Mouse (Mus musculus): ENCODE results near the gene Tns1. TPM values are rescaled to one million over a fixed set of nuclear protein-coding genes. Genes with fewer than 3 reads are reported as not detected.

Gene Tns1
- total and polyA plus RNA-seq, 3 experiments: 0.40 to 3.6 (median 0.89) TPM

DNA sequence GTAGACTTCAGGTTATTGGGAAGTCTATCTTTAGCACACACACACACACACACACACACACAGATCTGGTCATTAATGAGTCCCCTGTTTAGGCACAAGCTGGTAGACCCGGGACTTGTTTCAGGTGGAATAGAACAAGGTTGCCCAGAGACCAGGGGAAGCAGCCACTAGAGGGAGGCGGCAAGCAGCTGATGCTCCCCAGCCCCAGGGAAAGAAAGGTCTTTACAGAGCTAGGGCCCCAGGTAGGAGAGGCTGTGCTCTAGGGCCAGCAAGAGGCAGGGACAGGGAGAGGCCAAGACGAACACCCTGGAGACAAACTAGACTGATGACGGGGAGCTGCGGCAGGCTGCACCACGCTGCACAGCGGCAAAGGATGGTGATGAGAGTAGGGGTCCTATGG, 198.0 kb downstream of the Tns1 start:
- dilution Hi-C loops (cut with MboI; ENCODE audit: extremely low pct_ligation_motif_present, extremely low pct_unique_long_range_greater_than_20kb, low sequenced_read_pairs): no loop called here
- H3K27ac ChIP-seq (ENCODE audit: insufficient read depth, low read depth): no peak overlapping the region
- no peaks in the 10 kb centered on the region for H3K27me3 ChIP-seq (replicated peaks)
- no peak overlapping the region for H3K4me2 ChIP-seq (ENCODE audit: insufficient read depth, low read depth, poor library complexity, severe bottlenecking)
- H3K4me3 ChIP-seq (replicated peaks in 1 of 3; ENCODE audit: low read depth in 2 of 3, low read length in 2 of 3, poor library complexity in 1 of 3): no peak overlapping the region
- peak; percentile 50 for DNase-seq (ENCODE audit: extremely low read depth)
- H3K79me2 ChIP-seq (replicated peaks; ENCODE audit: control insufficient read depth, extremely low read depth, insufficient read depth, poor library complexity, severe bottlenecking): no peaks in the 10 kb centered on the region
- in situ Hi-C loops (cut with MboI; ENCODE audit: low pct_ligation_motif_present, low pct_unique_long_range_greater_than_20kb, low sequenced_read_pairs): no loop called here
- H3K9ac ChIP-seq (ENCODE audit: insufficient read depth, low read depth): no peak overlapping the region
- no peaks in the 10 kb centered on the region for H3K9me3 ChIP-seq (replicated peaks; ENCODE audit: low read length)
- no peak; the same call in 1 of the 2 replicates for TF ChIP-seq NELFE (IDR thresholded peaks at IDR 0.05; ENCODE audit: low read depth, low read length)
- TF ChIP-seq ZNF384 (IDR thresholded peaks at IDR 0.05; ENCODE audit: low read depth, low read length): peak; percentile 51; the same call in 1 of the 2 replicates
- peak; percentile 58 for TF ChIP-seq ZC3H11A (IDR thresholded peaks at IDR 0.05; ENCODE audit: low read depth, low read length)
- no peak for TF ChIP-seq ETS1 (conservative IDR thresholded peaks at IDR 0.05; ENCODE audit: low read depth, low read length)
- peak in 1 of 2 experiments; percentile 83; a peak in 2 of 4 replicates for TF ChIP-seq CTCF (conservative IDR thresholded peaks at IDR 0.05 in 1 of 2, IDR thresholded peaks at IDR 0.05 in 1 of 2; ENCODE audit: low read depth in 2 of 2, low read length in 2 of 2)
- no peak for TF ChIP-seq POLR2A (IDR thresholded peaks at IDR 0.05; ENCODE audit: low read depth, low read length)
- TF ChIP-seq RAD21 (IDR thresholded peaks at IDR 0.05; ENCODE audit: low read depth, low read length): peak; percentile 79
- 0 out of 2 replicates have a peak, but pooled peaks have one; percentile 10 for TF ChIP-seq IRF4 (IDR thresholded peaks at IDR 0.05; ENCODE audit: low read depth, low read length)
- peak; percentile 95 for TF ChIP-seq SMC3 (IDR thresholded peaks at IDR 0.05; ENCODE audit: low read depth, low read length)
- 0 out of 2 replicates have a peak, but pooled peaks have one; percentile 35 for TF ChIP-seq MAZ (IDR thresholded peaks at IDR 0.05; ENCODE audit: low read depth, low read length)
- no peak for TF ChIP-seq ZKSCAN1 (IDR thresholded peaks at IDR 0.05; ENCODE audit: borderline replicate concordance, low read depth, low read length)
- peaks cover 0 to 29% of the 10 kb centered on the region in 2 experiments for H3K36me3 ChIP-seq (replicated peaks in 1 of 2; ENCODE audit: control insufficient read depth in 1 of 2, insufficient read depth in 1 of 2, low read length in 1 of 2)
- peaks cover 0 to 12% of the 10 kb centered on the region in 2 experiments; a peak in 2 of 4 replicates for H3K4me1 ChIP-seq (ENCODE audit: control insufficient read depth in 1 of 2, insufficient read depth in 2 of 2)

DNA sequence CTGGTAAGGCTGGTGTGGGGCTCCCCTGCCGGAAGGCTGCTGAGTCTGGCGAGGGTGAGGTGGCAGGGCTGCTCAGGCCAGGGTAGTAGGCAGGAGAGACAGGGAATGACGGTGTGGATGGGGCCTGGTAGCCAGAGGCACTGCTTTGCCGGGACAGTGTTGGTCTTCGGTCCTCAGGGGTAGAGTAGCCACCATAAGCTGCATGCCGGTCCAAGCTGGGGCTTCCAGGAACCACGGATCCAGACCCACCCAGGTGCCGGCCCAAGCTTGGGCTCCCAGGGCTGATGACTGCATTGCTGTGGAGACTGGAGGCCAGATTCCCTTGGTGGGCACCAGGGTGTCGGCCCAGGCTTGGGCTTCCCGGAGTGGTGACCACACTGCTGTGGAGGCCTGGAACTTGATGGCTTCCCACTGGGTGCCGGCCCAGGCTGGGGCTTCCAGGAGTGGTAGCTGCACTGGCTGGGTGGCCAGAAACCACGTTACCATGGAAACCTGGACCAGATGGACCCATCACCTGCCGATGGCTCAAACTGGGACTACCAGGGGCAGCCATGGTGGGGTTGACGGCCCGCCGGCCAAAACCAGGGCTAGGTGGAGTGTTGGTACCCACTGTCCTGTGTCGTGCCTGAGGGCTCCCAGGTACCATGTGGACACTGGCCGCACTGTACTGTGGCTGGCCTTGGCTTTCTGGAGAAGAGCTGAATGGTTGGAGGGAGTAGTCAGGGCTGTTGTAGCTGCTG, 199.2 kb downstream of the Tns1 start:
- H3K36me3 ChIP-seq (replicated peaks in 1 of 2; ENCODE audit: control insufficient read depth in 1 of 2, insufficient read depth in 1 of 2, low read length in 1 of 2): peaks cover 0 to 38% of the 10 kb centered on the region in 2 experiments
- in situ Hi-C loops (cut with MboI; ENCODE audit: low pct_ligation_motif_present, low pct_unique_long_range_greater_than_20kb, low sequenced_read_pairs) (no loop called here), dilution Hi-C loops (cut with MboI; ENCODE audit: extremely low pct_ligation_motif_present, extremely low pct_unique_long_range_greater_than_20kb, low sequenced_read_pairs) (no loop called here)
- TF ChIP-seq USF2 (conservative IDR thresholded peaks at IDR 0.05; ENCODE audit: low read depth, low read length): no peak
- no peak for TF ChIP-seq E2F4 (IDR thresholded peaks at IDR 0.05; ENCODE audit: insufficient replicate concordance, low read depth, low read length)
- no peak for TF ChIP-seq ZMIZ1 (IDR thresholded peaks at IDR 0.05; ENCODE audit: low read depth, low read length)
- no peak for TF ChIP-seq SMC3 (IDR thresholded peaks at IDR 0.05; ENCODE audit: low read depth, low read length)
- no peak for DNase-seq (ENCODE audit: extremely low read depth)
- H3K9ac ChIP-seq (ENCODE audit: insufficient read depth, low read depth): no peak overlapping the region
- no peaks in the 10 kb centered on the region for H3K9me3 ChIP-seq (replicated peaks; ENCODE audit: low read length)
- no peak overlapping the region for H3K4me3 ChIP-seq (replicated peaks in 1 of 3; ENCODE audit: low read depth in 2 of 3, low read length in 2 of 3, poor library complexity in 1 of 3)
- peaks cover 0 to 5% of the 10 kb centered on the region in 2 experiments; a peak in 2 of 4 replicates for H3K4me1 ChIP-seq (ENCODE audit: control insufficient read depth in 1 of 2, insufficient read depth in 2 of 2)
- no peaks in the 10 kb centered on the region for H3K27me3 ChIP-seq (replicated peaks)
- H3K27ac ChIP-seq (ENCODE audit: insufficient read depth, low read depth): no peak overlapping the region
- no peak overlapping the region for H3K4me2 ChIP-seq (ENCODE audit: insufficient read depth, low read depth, poor library complexity, severe bottlenecking)
- no peaks in the 10 kb centered on the region for H3K79me2 ChIP-seq (replicated peaks; ENCODE audit: control insufficient read depth, extremely low read depth, insufficient read depth, poor library complexity, severe bottlenecking)

Measured in CH12.LX (cell line).